Mouse (Mus musculus) T-helper 2 cell (primary cell): ENCODE data around the gene Mmp25.

ENCODE experiments used
- in situ Hi-C: fragments of 300-600 bp; cut with MboI, MseI; formaldehyde crosslinking; loops from one replicate; pipeline ENCODE4 v1.15.1; 2025; ENCODE audit warnings: high pct_unique_total_duplicates

The Mmp25 gene

DNA sequence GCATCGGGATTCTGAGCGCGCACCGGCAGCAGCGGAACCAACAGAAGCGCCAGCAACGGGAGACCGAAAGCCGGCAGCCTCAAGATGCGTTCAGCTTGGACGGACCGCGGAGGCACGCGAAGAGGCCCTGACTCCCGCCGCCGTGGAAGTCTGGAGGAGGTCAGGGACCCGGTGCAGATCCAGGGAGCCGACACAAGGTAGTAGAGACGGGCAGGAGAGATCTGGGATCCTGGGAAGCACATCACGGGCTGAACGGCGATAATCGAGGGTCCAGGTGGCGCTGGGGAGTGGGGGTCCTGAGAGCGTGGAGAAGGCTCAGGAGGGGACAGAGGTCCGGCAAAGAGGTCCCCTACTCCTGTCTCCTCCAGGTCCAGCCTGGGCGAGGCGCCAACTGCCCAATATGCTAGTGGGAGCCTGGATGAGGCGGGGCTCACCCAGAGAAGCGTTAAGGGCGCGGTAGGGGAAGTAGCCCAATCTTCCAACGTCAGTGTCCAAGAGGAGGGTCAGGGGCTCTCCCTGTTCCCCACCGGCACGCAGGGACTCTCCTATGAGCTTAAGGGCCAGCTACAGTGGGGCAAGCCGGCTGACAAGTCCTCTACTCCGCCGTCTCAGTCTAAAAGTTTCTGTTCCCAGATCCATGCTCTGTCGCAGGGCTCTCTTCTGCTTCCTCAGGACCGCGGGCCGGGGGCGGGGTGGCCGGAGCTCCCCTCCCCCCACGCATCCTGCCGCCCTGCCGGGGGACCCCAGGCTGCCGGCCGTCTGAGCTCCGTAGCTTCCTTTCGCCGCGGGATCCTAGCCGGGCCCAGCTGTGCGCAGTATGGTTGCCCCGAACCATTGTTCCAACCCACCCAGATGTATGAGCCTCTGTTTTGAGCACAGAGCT is at the start of gene Mmp25:
Gene Mmp25, minus strand, starts transcription at position 665 of the 883 bp plus-strand sequence.
- in situ Hi-C loops, result no loop called here

- in situ Hi-C loops, result no loop called here
Measured at GRCm38 (mm10) chr17:23694491-23694890, 49.4 kb upstream of the Mmp25 start.

DNA sequence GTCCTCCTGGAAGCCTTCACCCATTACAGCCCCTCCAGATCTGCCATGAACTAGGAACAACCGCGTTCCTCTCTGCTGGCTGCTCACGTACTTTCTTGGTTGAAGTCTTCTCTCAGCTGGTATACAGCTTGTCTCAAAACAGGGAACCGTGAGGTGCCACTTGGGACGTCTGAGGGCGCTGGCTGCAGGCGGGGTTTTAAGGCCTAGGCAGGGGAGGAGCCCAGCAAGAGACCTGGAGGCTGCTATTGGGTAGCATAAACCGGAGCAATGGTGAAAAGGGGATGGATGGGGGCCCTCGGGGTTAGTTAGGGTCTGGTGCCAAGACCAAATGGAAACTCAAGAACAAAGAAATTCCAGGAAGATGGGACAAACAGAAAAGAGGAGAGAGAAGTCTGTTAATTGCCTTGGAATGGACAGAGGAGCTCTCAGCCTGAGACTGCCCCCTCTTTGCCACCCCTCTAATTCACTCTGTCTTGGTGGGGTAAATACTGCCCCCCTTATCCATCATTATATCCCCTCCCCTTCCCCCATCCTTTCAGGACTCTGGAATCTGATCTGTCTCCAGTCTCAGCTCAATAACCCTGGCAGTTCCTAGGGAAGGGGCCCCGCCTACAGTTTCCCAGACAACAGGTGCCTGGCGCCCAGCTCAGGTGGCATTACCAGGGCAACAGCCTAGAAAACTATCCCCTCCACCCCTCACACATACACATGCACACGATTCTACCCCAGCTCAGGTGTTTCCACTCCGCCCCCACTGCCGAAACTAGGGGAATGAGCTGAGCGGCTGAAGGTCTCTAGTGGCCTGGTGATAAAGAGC is 39.0 kb upstream of the Mmp25 start, which contains the start of gene Cldn9:
Gene Cldn9, minus strand, starts transcription at position 171 of the 817 bp plus-strand sequence.
- in situ Hi-C loops, result no loop called here

- in situ Hi-C loops, result no loop called here
Measured at GRCm38 (mm10) chr17:23683226-23683625, 38.1 kb upstream of the Mmp25 start.

GRCm38 (mm10) chr17:23682530-23682929 is 37.5 kb upstream of the Mmp25 start:
- in situ Hi-C loops, result no loop called here

DNA sequence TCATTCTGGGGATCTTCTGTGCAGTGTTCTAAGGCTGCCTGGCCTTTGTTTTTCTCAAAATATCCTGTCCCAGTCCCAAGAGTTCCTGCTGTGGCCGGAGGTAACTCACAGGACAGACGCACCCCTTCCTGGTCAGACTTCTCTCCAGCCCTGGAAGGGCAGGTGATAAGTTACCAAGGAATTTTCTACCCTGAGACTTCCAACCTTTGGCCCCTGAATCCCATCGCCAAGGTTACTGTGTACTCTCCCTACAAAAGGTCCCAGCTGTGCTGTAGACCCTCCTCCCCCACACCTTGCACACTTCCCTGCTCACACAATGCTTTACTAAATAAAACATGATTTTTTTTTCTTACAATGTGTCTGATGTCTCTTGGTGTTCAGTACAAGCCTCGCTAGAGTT is 37.0 kb upstream of the Mmp25 start:
- in situ Hi-C loops, result no loop called here

GRCm38 (mm10) chr17:23681086-23681485 is 36.0 kb upstream of the Mmp25 start:
- in situ Hi-C loops, result no loop called here

- in situ Hi-C loops, result no loop called here
Measured at GRCm38 (mm10) chr17:23680336-23680735, 35.3 kb upstream of the Mmp25 start.

GRCm38 (mm10) chr17:23679127-23679835 is 34.2 kb upstream of the Mmp25 start, which contains the start of gene Cldn6:
Gene Cldn6 (plus strand): TSS chr17:23679249.
- in situ Hi-C loops, result no loop called here

GRCm38 (mm10) chr17:23677236-23677679 is 32.2 kb upstream of the Mmp25 start, which contains the start of gene Tnfrsf12a:
Gene Tnfrsf12a (minus strand): TSS chr17:23677468.
- in situ Hi-C loops, result no loop called here

DNA sequence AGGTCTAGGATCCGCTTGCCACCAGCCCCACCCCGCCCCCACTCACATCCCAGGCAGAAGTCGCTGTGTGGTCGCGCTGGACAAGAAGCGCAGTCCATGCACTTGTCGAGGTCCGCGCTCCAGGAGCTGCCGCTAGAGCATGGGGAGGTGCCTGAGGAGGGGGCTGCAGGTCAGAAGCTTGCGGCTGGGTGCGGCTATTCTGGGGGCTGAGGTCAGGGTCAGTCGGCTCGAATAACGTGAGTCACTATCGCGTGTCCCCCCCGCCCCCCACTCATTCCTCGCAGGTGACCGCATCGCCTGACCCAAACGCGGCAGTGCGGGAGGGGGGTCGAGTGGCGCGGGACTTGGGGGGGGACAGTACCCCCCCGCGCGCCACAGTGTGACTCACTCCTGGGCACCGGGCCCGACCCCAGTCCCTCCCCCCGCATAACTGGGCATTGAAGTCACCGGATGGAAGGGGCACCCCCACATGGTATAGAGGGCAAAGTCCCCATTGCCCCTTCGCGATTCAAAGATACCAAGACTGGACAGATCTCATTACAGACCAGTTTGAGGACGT is 31.5 kb upstream of the Mmp25 start:
- in situ Hi-C loops, result no loop called here

DNA sequence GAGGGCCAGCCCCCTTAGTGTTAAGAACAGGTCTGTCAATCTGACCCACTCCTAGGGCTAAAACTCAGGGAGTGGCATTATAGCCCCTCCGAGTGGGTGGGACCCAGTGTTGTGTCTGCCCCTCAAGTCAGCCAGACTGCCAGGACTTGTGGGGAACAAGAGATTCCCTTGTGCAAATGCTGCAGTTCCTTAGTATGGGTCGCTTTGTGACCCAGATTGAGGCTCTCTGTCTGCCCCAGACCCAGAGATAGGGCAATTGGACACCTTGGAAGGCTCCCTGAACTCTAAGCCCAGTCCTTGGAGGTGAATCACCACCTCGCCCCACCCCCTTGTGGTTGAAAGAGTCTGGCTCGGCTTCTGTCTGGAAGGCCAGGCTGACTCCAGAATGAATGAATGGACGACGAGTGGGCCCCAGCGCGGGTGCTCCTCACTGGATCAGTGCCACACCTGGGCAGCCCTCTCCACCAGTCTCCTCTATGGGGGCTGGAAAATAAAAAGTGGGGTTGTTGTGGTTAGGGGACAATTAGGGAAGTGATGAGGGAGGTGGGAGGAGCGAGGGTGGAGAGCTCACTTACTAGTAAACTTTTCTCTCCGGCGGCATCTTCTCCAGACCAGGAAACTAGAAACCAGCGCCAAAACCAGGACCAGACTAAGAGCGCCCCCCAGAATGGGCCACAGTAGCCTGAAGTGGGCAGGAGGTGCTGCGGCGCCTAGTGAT is 30.6 kb upstream of the Mmp25 start:
- in situ Hi-C loops, result no loop called here

- in situ Hi-C loops, result no loop called here
Measured at GRCm38 (mm10) chr17:23675127-23675526, 30.1 kb upstream of the Mmp25 start.

- in situ Hi-C loops, result loop anchor here (5.0 kb wide), 1 partner anchor 33 kb away; no protein-coding TSS in a partner anchor
Measured at GRCm38 (mm10) chr17:23674271-23674952, 29.3 kb upstream of the Mmp25 start.

DNA sequence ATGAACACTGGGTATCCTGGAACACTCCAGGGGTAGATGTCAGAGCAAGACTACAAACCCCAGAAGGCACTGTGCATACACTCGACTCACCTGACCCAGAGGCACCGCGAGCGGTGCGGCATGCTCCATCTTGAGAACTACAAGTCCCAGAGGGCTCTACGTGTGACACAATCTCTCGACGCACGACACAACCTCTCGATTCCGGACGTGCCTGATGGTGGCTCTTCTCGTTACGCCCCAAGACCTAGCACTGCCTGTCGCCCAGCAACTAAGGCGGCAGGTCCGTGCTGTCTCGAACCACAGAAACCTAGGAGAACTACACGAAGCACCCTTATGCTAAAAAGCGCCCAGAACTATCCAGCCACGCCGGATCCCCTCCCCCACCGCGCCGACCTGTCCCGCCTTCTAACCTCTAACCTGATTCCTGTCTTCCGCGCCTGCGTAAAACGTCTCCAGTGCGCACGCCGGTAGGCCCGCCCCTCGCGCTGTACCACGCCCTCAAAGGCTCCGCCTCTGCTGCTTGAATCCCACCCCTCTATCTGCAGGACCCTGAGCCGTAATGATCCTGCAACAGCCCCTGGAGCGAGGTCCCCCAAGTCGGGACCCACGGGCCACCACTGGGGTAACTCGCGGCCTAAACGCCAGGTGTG is 28.5 kb upstream of the Mmp25 start, which contains the start of the genes Hcfc1r1 and Thoc6:
Gene Hcfc1r1, plus strand, starts transcription at position 173 of the 650 bp plus-strand sequence.
Gene Thoc6, minus strand, starts transcription at position 459 of the 650 bp plus-strand sequence.
- in situ Hi-C loops, result loop anchor here (5.0 kb wide), 1 partner anchor 34 kb away; no protein-coding TSS in a partner anchor

DNA sequence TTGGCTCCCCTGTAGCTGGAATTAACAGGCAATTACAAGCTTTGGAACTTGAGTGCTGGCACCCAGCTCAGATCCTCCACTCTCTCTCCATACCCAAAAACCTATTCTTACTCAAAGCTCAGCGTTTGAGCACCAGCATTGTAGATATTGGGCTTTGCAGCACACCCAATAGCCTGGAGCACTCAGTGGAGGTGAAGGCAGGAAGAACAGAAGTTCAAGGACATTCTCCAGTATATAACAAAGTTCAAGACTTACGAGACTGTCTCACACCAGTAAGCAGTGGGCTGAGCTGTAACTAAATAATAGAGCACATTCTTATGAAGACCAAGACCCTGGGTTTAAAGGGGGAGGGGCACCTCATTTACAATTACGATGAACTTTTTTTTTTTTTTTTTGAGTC is 27.7 kb upstream of the Mmp25 start:
- in situ Hi-C loops, result loop anchor here (5.0 kb wide), 1 partner anchor 35 kb away; no protein-coding TSS in a partner anchor

GRCm38 (mm10) chr17:23671519-23671918 is 26.4 kb upstream of the Mmp25 start:
- in situ Hi-C loops, result loop anchor here (5.0 kb wide), 1 partner anchor 36 kb away; no protein-coding TSS in a partner anchor

GRCm38 (mm10) chr17:23670516-23671074 is 25.5 kb upstream of the Mmp25 start:
- in situ Hi-C loops, result loop anchor here (5.0 kb wide), 1 partner anchor 37 kb away; no protein-coding TSS in a partner anchor

GRCm38 (mm10) chr17:23665511-23665910 is 20.4 kb upstream of the Mmp25 start:
- in situ Hi-C loops, result no loop called here
